Mouse (Mus musculus): ENCODE results near the gene Ltbr. TPM values are rescaled to one million over a fixed set of nuclear protein-coding genes. Genes with fewer than 3 reads are reported as not detected.

Gene Ltbr
- polyA plus RNA-seq (2014; fragmentation: Illumina TruSeq; extraction: RNeasy Lipid Tissue Mini Kit (QIAGEN cat#74804); ENCODE audit: low replicate concordance), result 1.2 TPM

GRCm38 (mm10) chr6:125313546-125314230 is at the start of gene Ltbr:
Gene Ltbr, minus strand, starts transcription at chr6:125313885.

GRCm38 (mm10) chr6:125348721-125349574 is 35.3 kb upstream of the Ltbr start, which contains the start of gene Tnfrsf1a:
Gene Tnfrsf1a, plus strand, starts transcription at chr6:125349362.

GRCm38 (mm10) chr6:125320323-125320722 is 6.6 kb upstream of the Ltbr start, which contains the start of gene Scnn1a:
Gene Scnn1a, plus strand, starts transcription at chr6:125320659.

GRCm38 (mm10) chr6:125285890-125286289 is 27.8 kb downstream of the Ltbr start, which contains the start of gene Tuba3a:
Gene Tuba3a, minus strand, starts transcription at chr6:125286042.

Other genes with a start within 250 kb of the Ltbr start
- gene Lpar5, start 246.0 kb downstream of the Ltbr start, polyA plus RNA-seq (2014; fragmentation: Illumina TruSeq; extraction: RNeasy Lipid Tissue Mini Kit (QIAGEN cat#74804); ENCODE audit: low replicate concordance), result 1.6 TPM
- 31.1 TPM for gene Chd4, start 217.9 kb downstream of the Ltbr start, polyA plus RNA-seq (2014; fragmentation: Illumina TruSeq; extraction: RNeasy Lipid Tissue Mini Kit (QIAGEN cat#74804); ENCODE audit: low replicate concordance)
- 0.33 TPM for gene Nop2, start 182.0 kb downstream of the Ltbr start, polyA plus RNA-seq (2014; fragmentation: Illumina TruSeq; extraction: RNeasy Lipid Tissue Mini Kit (QIAGEN cat#74804); ENCODE audit: low replicate concordance)
- gene Iffo1, start 168.6 kb downstream of the Ltbr start, polyA plus RNA-seq (2014; fragmentation: Illumina TruSeq; extraction: RNeasy Lipid Tissue Mini Kit (QIAGEN cat#74804); ENCODE audit: low replicate concordance), result 0.59 TPM
- 39.7 TPM for gene Gapdh, start 147.4 kb downstream of the Ltbr start, polyA plus RNA-seq (2014; fragmentation: Illumina TruSeq; extraction: RNeasy Lipid Tissue Mini Kit (QIAGEN cat#74804); ENCODE audit: low replicate concordance)
- gene Ncapd2, start 122.2 kb downstream of the Ltbr start, polyA plus RNA-seq (2014; fragmentation: Illumina TruSeq; extraction: RNeasy Lipid Tissue Mini Kit (QIAGEN cat#74804); ENCODE audit: low replicate concordance), result 3.7 TPM
- 119 TPM for gene Mrpl51, start 122.1 kb downstream of the Ltbr start, polyA plus RNA-seq (2014; fragmentation: Illumina TruSeq; extraction: RNeasy Lipid Tissue Mini Kit (QIAGEN cat#74804); ENCODE audit: low replicate concordance)
- 6.0 TPM for gene Vamp1, start 98.3 kb downstream of the Ltbr start, polyA plus RNA-seq (2014; fragmentation: Illumina TruSeq; extraction: RNeasy Lipid Tissue Mini Kit (QIAGEN cat#74804); ENCODE audit: low replicate concordance)
- gene Tapbpl, start 82.0 kb downstream of the Ltbr start, polyA plus RNA-seq (2014; fragmentation: Illumina TruSeq; extraction: RNeasy Lipid Tissue Mini Kit (QIAGEN cat#74804); ENCODE audit: low replicate concordance), result 7.6 TPM
- gene Cd27, start 76.9 kb downstream of the Ltbr start, polyA plus RNA-seq (2014; fragmentation: Illumina TruSeq; extraction: RNeasy Lipid Tissue Mini Kit (QIAGEN cat#74804); ENCODE audit: low replicate concordance), result not detected
- gene Tuba3a, start 27.8 kb downstream of the Ltbr start, polyA plus RNA-seq (2014; fragmentation: Illumina TruSeq; extraction: RNeasy Lipid Tissue Mini Kit (QIAGEN cat#74804); ENCODE audit: low replicate concordance), result not detected
- 0.97 TPM for gene Scnn1a, start 6.8 kb upstream of the Ltbr start, polyA plus RNA-seq (2014; fragmentation: Illumina TruSeq; extraction: RNeasy Lipid Tissue Mini Kit (QIAGEN cat#74804); ENCODE audit: low replicate concordance)
- gene Tnfrsf1a, start 35.5 kb upstream of the Ltbr start, polyA plus RNA-seq (2014; fragmentation: Illumina TruSeq; extraction: RNeasy Lipid Tissue Mini Kit (QIAGEN cat#74804); ENCODE audit: low replicate concordance), result 3.9 TPM
- gene Plekhg6, start 66.9 kb upstream of the Ltbr start, polyA plus RNA-seq (2014; fragmentation: Illumina TruSeq; extraction: RNeasy Lipid Tissue Mini Kit (QIAGEN cat#74804); ENCODE audit: low replicate concordance), result 0.56 TPM
- gene Cd9, start 180.9 kb upstream of the Ltbr start, polyA plus RNA-seq (2014; fragmentation: Illumina TruSeq; extraction: RNeasy Lipid Tissue Mini Kit (QIAGEN cat#74804); ENCODE audit: low replicate concordance), result 66.3 TPM
- 0.33 TPM for gene Vwf, start 232.9 kb upstream of the Ltbr start, polyA plus RNA-seq (2014; fragmentation: Illumina TruSeq; extraction: RNeasy Lipid Tissue Mini Kit (QIAGEN cat#74804); ENCODE audit: low replicate concordance)